ENCODE assay signal across 28 mouse cellular contexts in genomic region chr7:45175398-45175797, GRCm38 (mm10). TPM values are rescaled to one million over a fixed set of nuclear protein-coding genes. Genes with fewer than 3 reads are reported as not detected.
DNase-seq lines count a peak whose midpoint lies in the region; ATAC-seq and TF ChIP-seq lines count a peak whose summit lies in the region.
"Had no signal": no experiment of that assay in that cellular context is flagged by ENCODE, and none has a peak within 500 bp of the region (broad histone marks: within the 10 kb centered on the region; RNA-seq: fewer than 3 reads in every experiment).

No protein-coding gene starts in this region.

- H3K9me3 ChIP-seq in hindbrain, embryonic 12.5 days (replicated peaks): peaks cover under 1% of the 10 kb centered on the region; the same call in 1 of the 2 replicates
- H3K9me3 ChIP-seq in hindbrain, postnatal 0 days (ENCODE audit: low read length): no peaks in the 10 kb centered on the region
- H3K9me3 ChIP-seq in neural tube, embryonic 12.5 days: no peaks in the 10 kb centered on the region
- H3K9me3 ChIP-seq in limb, embryonic 12.5 days: peaks cover 14% of the 10 kb centered on the region

- no peak overlapping the region for H3K9ac ChIP-seq in hindbrain, embryonic 12.5 days
- H3K9ac ChIP-seq in hindbrain, postnatal 0 days (replicated peaks; ENCODE audit: low read length): no peak overlapping the region
- H3K9ac ChIP-seq in neural tube, embryonic 12.5 days: no peak overlapping the region
- 0 out of 2 replicates have a peak overlapping the region, but pooled peaks have one; percentile 37 for H3K9ac ChIP-seq in limb, embryonic 12.5 days (replicated peaks)
- H3K9ac ChIP-seq: liver, embryonic 13.5 days had no signal

- ATAC-seq in hindbrain, embryonic 12.5 days (ENCODE audit: low FRiP score): no peak
- ATAC-seq in hindbrain, postnatal 0 days: no peak
- no peak for ATAC-seq in neural tube, embryonic 12.5 days (ENCODE audit: low FRiP score, low read depth)
- ATAC-seq in limb, embryonic 12.5 days (ENCODE audit: insufficient number of reproducible peaks, insufficient read depth, low FRiP score, low TSS enrichment, low read depth): no peak

- H3K27me3 ChIP-seq in hindbrain, embryonic 12.5 days: peaks cover 96% of the 10 kb centered on the region
- H3K27me3 ChIP-seq in hindbrain, postnatal 0 days (ENCODE audit: insufficient read depth, low read length): peaks cover 65% of the 10 kb centered on the region
- H3K27me3 ChIP-seq in neural tube, embryonic 12.5 days (replicated peaks): peaks cover 77% of the 10 kb centered on the region
- peaks cover 97% of the 10 kb centered on the region for H3K27me3 ChIP-seq in limb, embryonic 12.5 days

- TF ChIP-seq CTCF in hindbrain, postnatal 0 days (IDR thresholded peaks at IDR 0.05; ENCODE audit: low read depth): no peak

- 0 out of 2 replicates have a peak overlapping the region, but pooled peaks have one; percentile 10 for H3K4me3 ChIP-seq in hindbrain, embryonic 12.5 days
- no peak overlapping the region for H3K4me3 ChIP-seq in hindbrain, postnatal 0 days (ENCODE audit: low read length)
- H3K4me3 ChIP-seq in neural tube, embryonic 12.5 days: no peak overlapping the region
- H3K4me3 ChIP-seq in limb, embryonic 12.5 days (replicated peaks): peak overlapping the region; percentile 29; the same call in 1 of the 2 replicates
- H3K4me3 ChIP-seq: layer of hippocampus, adult 2 months; liver, embryonic 13.5 days had no signal

- no peaks in the 10 kb centered on the region for H3K36me3 ChIP-seq in hindbrain, embryonic 12.5 days
- H3K36me3 ChIP-seq in hindbrain, postnatal 0 days (ENCODE audit: insufficient read depth, low read length): no peaks in the 10 kb centered on the region
- no peaks in the 10 kb centered on the region for H3K36me3 ChIP-seq in neural tube, embryonic 12.5 days
- H3K36me3 ChIP-seq in limb, embryonic 12.5 days: no peaks in the 10 kb centered on the region
- H3K36me3 ChIP-seq: heart, embryonic 13.5 days; liver, embryonic 13.5 days had no signal

- H3K27ac ChIP-seq in hindbrain, embryonic 12.5 days: no peak overlapping the region
- no peak overlapping the region for H3K27ac ChIP-seq in hindbrain, postnatal 0 days
- H3K27ac ChIP-seq in neural tube, embryonic 12.5 days: no peak overlapping the region
- no peak overlapping the region for H3K27ac ChIP-seq in limb, embryonic 12.5 days
- H3K27ac ChIP-seq: heart, embryonic 13.5 days; liver, embryonic 13.5 days had no signal

- peak; percentile 31 for DNase-seq in embryo, embryonic 10 days (ENCODE audit: low spot score)
- DNase-seq in embryo, embryonic 9.5 days (ENCODE audit: extremely low spot score): no peak
- DNase-seq in hindbrain, postnatal 0 days (ENCODE audit: low spot score): no peak
- no peak for DNase-seq in neural tube, embryonic 10.5 days (ENCODE audit: extremely low spot score, low spot score)
- no peak for DNase-seq in adrenal gland, postnatal 14 days
- DNase-seq: adrenal gland, adult 8-10 months; gastrocnemius, postnatal 25 days; heart, adult 18-20 months; kidney, adult 18-20 months; kidney, postnatal 25 days; layer of hippocampus, postnatal 36 days; liver, embryonic 13.5 days; lung, adult 2 months; lung, postnatal 14 days; right cerebral cortex, postnatal 14 days; spleen, adult 18-20 months; thymus, postnatal 14 days had no signal

- WGBS in hindbrain, embryonic 12.5 days: under 1% methylated on average over 13 of the region's 13 CpGs
- WGBS in hindbrain, postnatal 0 days: 4% methylated on average over 13 of the region's 13 CpGs
- 4% methylated on average over 13 of the region's 13 CpGs for WGBS in neural tube, embryonic 12.5 days
- 4% methylated on average over 13 of the region's 13 CpGs for WGBS in limb, embryonic 12.5 days

- H3K4me1 ChIP-seq in hindbrain, embryonic 12.5 days: peaks cover 16% of the 10 kb centered on the region
- H3K4me1 ChIP-seq in hindbrain, postnatal 0 days (ENCODE audit: insufficient read depth, low read length): no peaks in the 10 kb centered on the region
- peaks cover 15% of the 10 kb centered on the region for H3K4me1 ChIP-seq in neural tube, embryonic 12.5 days
- peaks cover 16% of the 10 kb centered on the region for H3K4me1 ChIP-seq in limb, embryonic 12.5 days (replicated peaks)

- H3K4me2 ChIP-seq in hindbrain, embryonic 12.5 days (replicated peaks): no peak overlapping the region
- H3K4me2 ChIP-seq in hindbrain, postnatal 0 days (ENCODE audit: low read depth, low read length): no peak overlapping the region
- 0 out of 2 replicates have a peak overlapping the region, but pooled peaks have one; percentile 1 for H3K4me2 ChIP-seq in neural tube, embryonic 12.5 days (replicated peaks)
- H3K4me2 ChIP-seq in limb, embryonic 12.5 days: no peak overlapping the region
- H3K4me2 ChIP-seq: liver, embryonic 13.5 days had no signal

RNA-seq across cellular contexts. Expression of gene Gfy, which starts 4.0 kb away (rescaled TPM):
- not detected in 2 replicates for polyA plus RNA-seq in hindbrain, embryonic 12.5 days (2016; fragmentation: Nextera tagmentation; extraction: Ambion mirVana)
- 0.36 TPM in 1 of 2 replicates, not detected in the other for total RNA-seq in hindbrain, postnatal 0 days (2014; rRNA removed)
- not detected in 2 replicates for polyA plus RNA-seq in hindbrain, postnatal 0 days (2015; fragmentation: Nextera tagmentation; extraction: Ambion mirVana)
- polyA plus RNA-seq in neural tube, embryonic 12.5 days (2016; fragmentation: Nextera tagmentation; extraction: Ambion mirVana): not detected in 2 replicates
- polyA plus RNA-seq in limb, embryonic 12.5 days (2016; fragmentation: Nextera tagmentation; extraction: Ambion mirVana): not detected in 2 replicates
- not detected in 2 replicates for total RNA-seq in adrenal gland, postnatal 14 days (2021)
- total RNA-seq: adrenal gland, adult 8-10 months; gastrocnemius, postnatal 25 days; heart, adult 18-20 months; heart, postnatal 25 days; megakaryocyte progenitor cell, adult 5-6 weeks; MEL had no signal
- polyA plus RNA-seq: heart, embryonic 13.5 days; liver, embryonic 13.5 days had no signal

RNA-seq across cellular contexts. Expression of gene Pth2, which starts 5.4 kb away (rescaled TPM):
- not detected in 2 replicates for polyA plus RNA-seq in hindbrain, embryonic 12.5 days (2016; fragmentation: Nextera tagmentation; extraction: Ambion mirVana)
- total RNA-seq in hindbrain, postnatal 0 days (2014; rRNA removed): not detected in 2 replicates
- 1.1 and 2.1 TPM in 2 replicates for polyA plus RNA-seq in hindbrain, postnatal 0 days (2015; fragmentation: Nextera tagmentation; extraction: Ambion mirVana)
- polyA plus RNA-seq in neural tube, embryonic 12.5 days (2016; fragmentation: Nextera tagmentation; extraction: Ambion mirVana): not detected in 2 replicates
- not detected in 2 replicates for polyA plus RNA-seq in limb, embryonic 12.5 days (2016; fragmentation: Nextera tagmentation; extraction: Ambion mirVana)
- not detected in 2 replicates for total RNA-seq in adrenal gland, postnatal 14 days (2021)
- total RNA-seq: adrenal gland, adult 8-10 months; gastrocnemius, postnatal 25 days; heart, adult 18-20 months; heart, postnatal 25 days; layer of hippocampus, adult 2 months; layer of hippocampus, postnatal 36 days; left cerebral cortex, postnatal 14 days; megakaryocyte progenitor cell, adult 5-6 weeks; MEL had no signal
- polyA plus RNA-seq: forebrain, embryonic 11.5 days; heart, embryonic 13.5 days; limb, embryonic 14.5 days; liver, embryonic 13.5 days; lung, adult 2 months had no signal

RNA-seq across cellular contexts. Expression of gene Slc17a7, which starts 11.6 kb away (rescaled TPM):
- polyA plus RNA-seq in hindbrain, embryonic 12.5 days (2016; fragmentation: Nextera tagmentation; extraction: Ambion mirVana): 1.1 and 1.2 TPM in 2 replicates
- 9.8 and 13.5 TPM in 2 replicates for total RNA-seq in hindbrain, postnatal 0 days (2014; rRNA removed)
- polyA plus RNA-seq in hindbrain, postnatal 0 days (2015; fragmentation: Nextera tagmentation; extraction: Ambion mirVana): 4.2 and 4.6 TPM in 2 replicates
- 2.0 and 2.6 TPM in 2 replicates for polyA plus RNA-seq in neural tube, embryonic 12.5 days (2016; fragmentation: Nextera tagmentation; extraction: Ambion mirVana)
- polyA plus RNA-seq in limb, embryonic 12.5 days (2016; fragmentation: Nextera tagmentation; extraction: Ambion mirVana): 0.17 and 0.25 TPM in 2 replicates
- total RNA-seq in adrenal gland, postnatal 14 days (2021): 0.22 and 0.79 TPM in 2 replicates
- total RNA-seq: megakaryocyte progenitor cell, adult 5-6 weeks had no signal
- polyA plus RNA-seq: liver, embryonic 13.5 days had no signal

RNA-seq across cellular contexts. Expression of gene Aldh16a1, which starts 21.0 kb away (rescaled TPM):
- polyA plus RNA-seq in hindbrain, embryonic 12.5 days (2016; fragmentation: Nextera tagmentation; extraction: Ambion mirVana): 33.4 and 39.8 TPM in 2 replicates
- 30.5 and 30.9 TPM in 2 replicates for total RNA-seq in hindbrain, postnatal 0 days (2014; rRNA removed)
- 19.0 and 20.6 TPM in 2 replicates for polyA plus RNA-seq in hindbrain, postnatal 0 days (2015; fragmentation: Nextera tagmentation; extraction: Ambion mirVana)
- 37.8 and 42.4 TPM in 2 replicates for polyA plus RNA-seq in neural tube, embryonic 12.5 days (2016; fragmentation: Nextera tagmentation; extraction: Ambion mirVana)
- polyA plus RNA-seq in limb, embryonic 12.5 days (2016; fragmentation: Nextera tagmentation; extraction: Ambion mirVana): 51.4 and 53.8 TPM in 2 replicates
- 59.8 and 59.9 TPM in 2 replicates for total RNA-seq in adrenal gland, postnatal 14 days (2021)

RNA-seq across cellular contexts. Expression of gene Pih1d1, which starts 21.3 kb away (rescaled TPM):
- polyA plus RNA-seq in hindbrain, embryonic 12.5 days (2016; fragmentation: Nextera tagmentation; extraction: Ambion mirVana): 90.3 and 91.0 TPM in 2 replicates
- total RNA-seq in hindbrain, postnatal 0 days (2014; rRNA removed): 119 and 124 TPM in 2 replicates
- polyA plus RNA-seq in hindbrain, postnatal 0 days (2015; fragmentation: Nextera tagmentation; extraction: Ambion mirVana): 79.3 and 80.5 TPM in 2 replicates
- polyA plus RNA-seq in neural tube, embryonic 12.5 days (2016; fragmentation: Nextera tagmentation; extraction: Ambion mirVana): 90.2 and 94.0 TPM in 2 replicates
- polyA plus RNA-seq in limb, embryonic 12.5 days (2016; fragmentation: Nextera tagmentation; extraction: Ambion mirVana): 91.8 and 93.0 TPM in 2 replicates
- total RNA-seq in adrenal gland, postnatal 14 days (2021): 55.6 and 58.5 TPM in 2 replicates

Comparison
In these comparisons a context has a peak if more than half of its experiments do, and no peak if none do; other contexts are left out.
1. H3K4me3 ChIP-seq: peak in hindbrain, embryonic 12.5 days (single experiment) and limb, embryonic 12.5 days (single experiment); none in hindbrain, postnatal 0 days (single experiment) and neural tube, embryonic 12.5 days (single experiment).